ENCODE assay signal across 8 mouse cellular contexts in the genomic region with DNA sequence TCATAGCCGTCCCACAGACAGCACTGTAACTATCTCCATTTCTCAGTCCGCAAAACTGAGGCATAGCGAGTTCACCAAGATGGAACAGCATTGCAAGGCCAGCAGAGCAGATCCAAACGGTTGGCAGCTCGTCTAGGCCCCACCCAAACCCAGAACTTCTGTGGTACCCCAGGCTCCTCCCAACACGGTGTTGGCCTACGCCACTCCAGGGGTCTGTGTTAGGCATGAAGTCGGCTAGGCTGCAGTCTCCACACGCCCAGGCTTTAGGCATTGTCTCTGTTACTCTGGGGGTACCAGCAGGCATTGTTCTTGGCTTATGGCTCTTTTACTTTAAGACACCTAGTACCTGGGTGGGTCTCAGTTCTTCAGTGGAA. TPM values are rescaled to one million over a fixed set of nuclear protein-coding genes. Genes with fewer than 3 reads are reported as not detected.
DNase-seq lines count a peak whose midpoint lies in the region; ATAC-seq and TF ChIP-seq lines count a peak whose summit lies in the region.

No protein-coding gene starts in this region.

- peak overlapping the region; percentile 61 for H3K27ac ChIP-seq in heart, embryonic 13.5 days (replicated peaks)
- no peak overlapping the region for H3K27ac ChIP-seq in cortical plate, adult 2 months (ENCODE audit: insufficient read depth, low read length)
- no peak overlapping the region for H3K27ac ChIP-seq in hindbrain, embryonic 15.5 days (replicated peaks)
- H3K27ac ChIP-seq in midbrain, embryonic 14.5 days (replicated peaks; ENCODE audit: low read depth, low read length): no peak overlapping the region

- DNase-seq in heart, postnatal 4 days: no peak
- DNase-seq in midbrain, embryonic 14.5 days: no peak
- DNase-seq in cerebellum, postnatal 14 days: no peak
- DNase-seq in adrenal gland, adult 8-10 months: no peak
- DNase-seq in cerebellum, postnatal 36 days: no peak

- no peak for TF ChIP-seq POLR2A in cortical plate, adult 2 months (IDR thresholded peaks at IDR 0.05; ENCODE audit: extremely low read depth, insufficient read depth, low read length)

- peak overlapping the region; percentile 47 for H3K4me3 ChIP-seq in heart, embryonic 13.5 days
- peak overlapping the region; percentile 15; the same call in 1 of the 2 replicates for H3K4me3 ChIP-seq in cortical plate, adult 2 months (ENCODE audit: insufficient read depth, low read length)
- no peak overlapping the region; the same call in 1 of the 2 replicates for H3K4me3 ChIP-seq in hindbrain, embryonic 15.5 days
- no peak overlapping the region for H3K4me3 ChIP-seq in midbrain, embryonic 14.5 days (replicated peaks; ENCODE audit: low read depth, low read length)

- peaks cover 22% of the 10 kb centered on the region for H3K4me1 ChIP-seq in heart, embryonic 13.5 days
- peaks cover 3% of the 10 kb centered on the region; the same call in 1 of the 2 replicates for H3K4me1 ChIP-seq in cortical plate, adult 2 months (ENCODE audit: control insufficient read depth, insufficient read depth, low read length)
- H3K4me1 ChIP-seq in hindbrain, embryonic 15.5 days (replicated peaks): peaks cover 15% of the 10 kb centered on the region
- peaks cover 4% of the 10 kb centered on the region; the same call in 1 of the 2 replicates for H3K4me1 ChIP-seq in midbrain, embryonic 14.5 days (ENCODE audit: control insufficient read depth, insufficient read depth, low read length)

- peak overlapping the region; percentile 69 for H3K4me2 ChIP-seq in heart, embryonic 13.5 days
- peak overlapping the region; percentile 68 for H3K4me2 ChIP-seq in hindbrain, embryonic 15.5 days
- peak overlapping the region; percentile 59 for H3K4me2 ChIP-seq in midbrain, embryonic 14.5 days (ENCODE audit: low read length)

- H3K36me3 ChIP-seq in heart, embryonic 13.5 days: no peaks in the 10 kb centered on the region
- no peaks in the 10 kb centered on the region for H3K36me3 ChIP-seq in hindbrain, embryonic 15.5 days
- no peaks in the 10 kb centered on the region for H3K36me3 ChIP-seq in midbrain, embryonic 14.5 days (ENCODE audit: control insufficient read depth, insufficient read depth, low read length)

- no peaks in the 10 kb centered on the region for H3K9me3 ChIP-seq in heart, embryonic 13.5 days
- no peaks in the 10 kb centered on the region for H3K9me3 ChIP-seq in hindbrain, embryonic 15.5 days
- H3K9me3 ChIP-seq in midbrain, embryonic 14.5 days (ENCODE audit: control insufficient read depth, low read length): no peaks in the 10 kb centered on the region

- WGBS in heart, embryonic 13.5 days: 42% methylated on average over 9 of the region's 9 CpGs
- WGBS in hindbrain, embryonic 15.5 days: 46% methylated on average over 9 of the region's 9 CpGs
- 48% methylated on average over 9 of the region's 9 CpGs for WGBS in midbrain, embryonic 14.5 days

- ATAC-seq in heart, embryonic 13.5 days (ENCODE audit: extremely low read depth, insufficient number of reproducible peaks, low FRiP score, low TSS enrichment): no peak
- ATAC-seq in hindbrain, embryonic 15.5 days (ENCODE audit: low FRiP score, low read depth): 0 out of 2 replicates have a peak, but pooled peaks have one; percentile 43
- no peak for ATAC-seq in midbrain, embryonic 14.5 days (ENCODE audit: low FRiP score, low TSS enrichment)

- TF ChIP-seq CTCF in cortical plate, adult 2 months (IDR thresholded peaks at IDR 0.05; ENCODE audit: extremely low read depth, insufficient read depth, low read length): no peak

- H3K27me3 ChIP-seq in heart, embryonic 13.5 days (replicated peaks): no peaks in the 10 kb centered on the region
- H3K27me3 ChIP-seq in hindbrain, embryonic 15.5 days: no peaks in the 10 kb centered on the region
- no peaks in the 10 kb centered on the region for H3K27me3 ChIP-seq in midbrain, embryonic 14.5 days (ENCODE audit: control insufficient read depth, insufficient read depth, low read length)

- H3K9ac ChIP-seq in heart, embryonic 13.5 days: peak overlapping the region; percentile 77
- no peak overlapping the region for H3K9ac ChIP-seq in hindbrain, embryonic 15.5 days
- H3K9ac ChIP-seq in midbrain, embryonic 14.5 days (replicated peaks; ENCODE audit: low read length): no peak overlapping the region

RNA-seq across cellular contexts. Expression of gene Rbfox2, which starts 30.2 kb away (rescaled TPM):
- polyA plus RNA-seq in heart, embryonic 13.5 days (2015; fragmentation: Nextera tagmentation; extraction: Ambion mirVana): 64.8 and 69.1 TPM in 2 replicates
- 100 to 1,000 TPM; 175 to 186 TPM for total RNA-seq in heart, postnatal 4 days (2021)
- polyA plus RNA-seq in cortical plate, adult 2 months (2012; rRNA removed): 193 and 203 TPM in 2 replicates
- polyA plus RNA-seq in hindbrain, embryonic 15.5 days (2015; fragmentation: Nextera tagmentation; extraction: Ambion mirVana): 140 and 151 TPM in 2 replicates
- 195 and 282 TPM in 2 replicates for polyA plus RNA-seq in midbrain, embryonic 14.5 days (2014; fragmentation: Nextera tagmentation; extraction: Ambion mirVana)
- 10 to 100 TPM; 55.5 to 86.2 (median 70.7) TPM for total RNA-seq in adrenal gland, adult 8-10 months (2022)

Comparison
In these comparisons a context has a peak if more than half of its experiments do, and no peak if none do; other contexts are left out.
1. H3K4me3 ChIP-seq: peak in heart, embryonic 13.5 days (single experiment) and cortical plate, adult 2 months (single experiment); none in hindbrain, embryonic 15.5 days (single experiment) and midbrain, embryonic 14.5 days (single experiment).
2. Peak in every context shown above with its lines, with median percentiles within 50 percentile points of each other: H3K4me2 ChIP-seq.